Mouse (Mus musculus) gastrocnemius, postnatal 14 days (tissue): ENCODE measurements at regions not wholly inside any gene's neighbourhood (a gene's known extent, or its start where the extent isn't known, plus 50 kb on each side); places are given as distances from the start of the nearest gene placed in this dataset.
A peak's percentile ranks its signal among the peaks of the same experiment; 100 is the strongest.

Experiments used
- DNase-seq: peaks from one replicate; pipeline ENCODE4 v3.0.0; 2021; ENCODE audit warnings: mixed read lengths
- intact Hi-C: fragments of 180-260 bp; cut with DNase I; formaldehyde crosslinking; loops from one replicate; pipeline ENCODE4 v1.15.1; 2025; ENCODE audit warnings: low total_unique reads

DNA sequence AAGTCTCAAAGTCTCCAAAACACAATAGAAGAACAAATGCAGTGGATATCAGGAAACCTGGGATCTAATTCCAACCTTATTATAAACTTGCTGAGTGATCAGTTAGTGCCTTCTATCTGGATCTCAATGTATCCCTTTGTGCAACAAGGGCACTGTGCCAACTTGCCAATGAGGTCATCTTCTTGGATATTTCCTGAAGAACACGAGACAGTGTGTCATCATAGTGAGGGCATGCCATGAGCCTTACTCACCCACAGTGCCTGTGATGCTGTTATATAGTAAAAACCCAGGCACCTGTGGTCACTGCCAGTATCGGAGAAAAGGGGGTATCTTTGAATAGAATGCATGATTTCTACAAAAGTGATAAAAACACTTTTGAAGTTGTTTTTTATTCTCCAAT is 60.2 kb upstream of the Cd34 start:
- DNase-seq: peak; percentile 22
- intact Hi-C loops: no loop called here

DNA sequence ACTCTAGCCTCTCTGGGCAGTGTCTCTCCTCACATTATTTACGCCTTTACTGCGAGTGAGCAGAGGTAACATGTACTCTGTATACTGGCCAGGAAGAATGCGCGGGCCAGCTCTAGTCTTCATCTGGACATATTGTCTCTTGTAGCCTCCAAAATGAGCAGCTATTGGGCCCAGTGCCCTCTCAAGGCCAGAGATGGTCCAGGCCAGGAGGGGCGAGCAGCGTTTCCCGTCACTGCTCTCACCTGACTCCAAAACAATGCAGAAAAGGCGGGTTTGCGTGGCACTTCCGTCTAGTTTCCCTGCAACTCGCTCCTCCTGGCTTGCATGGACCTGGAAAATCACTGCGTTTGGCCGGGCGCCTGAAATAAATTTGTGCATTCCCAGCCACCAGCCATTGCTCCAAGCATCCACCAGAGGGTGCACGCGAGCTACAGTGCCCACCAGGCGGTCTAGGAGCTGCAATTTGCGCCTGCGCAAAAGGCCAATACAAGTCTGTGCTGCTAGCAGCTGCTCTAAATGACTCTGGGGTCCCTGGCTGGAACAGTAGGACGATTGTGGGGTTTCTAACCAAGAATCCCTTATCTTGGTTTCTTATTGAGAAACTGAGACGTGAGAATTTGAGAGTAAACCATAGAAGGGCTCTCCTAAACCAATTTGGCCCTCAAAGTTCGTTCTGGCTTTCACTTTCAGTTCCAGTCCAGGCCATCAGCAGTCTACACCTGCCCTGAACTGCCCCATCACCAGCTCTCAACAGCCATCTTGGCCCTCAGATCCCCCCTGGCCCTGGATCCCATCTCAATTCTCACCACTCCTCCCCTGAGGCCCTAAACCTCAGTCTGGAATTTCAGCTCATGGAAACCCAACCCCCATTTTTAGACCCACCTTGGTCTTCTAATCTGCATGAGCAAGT is 59.0 kb upstream of the Cd34 start:
- intact Hi-C loops: loop anchor here (2.0 kb wide), 1 partner anchor 83 kb away; no protein-coding TSS in a partner anchor
- peak; percentile 96 for DNase-seq

DNA sequence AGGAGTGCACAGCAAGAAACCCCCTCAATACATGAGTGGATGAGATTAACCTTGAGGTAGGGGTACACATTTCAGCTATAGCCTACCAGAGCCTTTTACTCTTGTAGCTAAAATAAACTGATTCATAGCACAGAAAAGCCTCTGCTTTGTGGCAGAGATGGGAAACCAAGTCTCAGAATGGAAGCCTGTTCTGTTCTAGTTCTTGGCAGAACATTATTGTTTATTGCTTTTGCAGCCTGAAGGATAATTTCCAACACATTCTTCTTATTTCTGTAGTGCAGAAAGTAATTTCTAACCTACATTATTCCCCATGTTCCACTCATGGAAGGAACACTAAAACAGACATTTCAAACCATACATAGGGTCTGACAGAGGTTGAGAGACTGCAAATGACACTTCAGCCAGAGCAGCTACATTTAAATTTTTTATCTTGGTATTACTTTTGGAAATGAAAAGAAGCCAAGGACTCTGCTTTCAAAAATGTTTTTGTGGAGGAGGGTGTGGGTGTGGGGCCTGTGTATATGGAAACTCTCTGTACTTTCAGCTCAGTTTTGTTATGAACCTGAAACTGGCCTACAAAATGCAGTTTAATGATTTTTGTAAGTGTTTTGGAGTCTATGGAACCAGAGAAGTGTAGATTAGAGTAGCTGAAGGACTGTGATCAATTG is 56.9 kb upstream of the Cd34 start:
- intact Hi-C loops: loop anchor here (2.0 kb wide), 1 partner anchor 81 kb away; no protein-coding TSS in a partner anchor
- DNase-seq: no peak

DNA sequence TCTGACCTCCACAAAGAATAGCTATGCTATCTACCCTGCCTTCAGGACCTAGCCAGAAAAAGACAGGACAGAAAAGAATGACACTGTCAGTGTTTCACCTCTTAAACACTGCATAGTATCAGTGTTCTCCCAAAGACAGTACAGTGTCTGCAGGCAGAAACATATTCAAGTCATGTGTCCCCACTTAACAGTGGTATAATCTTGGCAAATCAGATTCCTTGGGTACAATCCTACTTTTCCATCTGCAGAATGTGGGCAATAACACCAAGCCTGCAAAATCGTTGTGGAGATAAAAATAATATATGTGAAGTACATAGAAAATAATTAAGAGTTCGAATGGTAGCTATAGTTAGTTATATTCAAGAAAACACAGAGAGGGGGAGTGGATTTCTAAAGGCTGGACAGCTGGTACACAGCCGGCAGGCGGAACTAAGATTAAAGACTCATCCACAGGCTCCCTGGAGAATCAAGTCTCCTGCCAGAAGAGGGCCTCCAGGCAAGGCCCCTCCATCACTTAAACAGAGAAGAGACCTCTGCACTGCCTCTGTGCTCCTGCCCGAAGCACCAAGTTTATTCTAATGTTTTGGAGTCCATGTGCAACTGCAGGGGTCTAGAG is 53.4 kb upstream of the Cd34 start:
- intact Hi-C loops: no loop called here
- peak; percentile 48 for DNase-seq

DNA sequence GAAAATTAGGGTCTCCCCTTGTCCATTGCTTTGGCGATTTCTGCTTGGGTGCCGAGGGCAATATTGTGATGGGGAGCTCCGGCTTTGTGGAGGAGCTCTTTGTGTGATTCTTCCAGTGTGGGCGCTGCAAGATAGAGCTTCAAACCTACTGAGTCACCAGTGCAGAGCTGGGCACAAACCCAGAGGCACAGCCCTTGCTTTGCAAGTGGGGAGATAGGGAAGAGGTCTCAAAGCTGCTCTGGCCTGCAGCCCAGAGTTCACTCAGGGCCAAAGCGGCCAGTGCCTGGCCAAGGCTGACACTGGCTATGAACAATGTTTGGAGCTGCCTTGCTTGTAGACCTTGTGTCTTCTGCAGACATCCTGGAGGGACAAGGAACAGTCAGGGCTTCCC is 52.9 kb upstream of the Cd34 start:
- intact Hi-C loops: no loop called here

More for the DNA sequence above, 52.9 kb upstream of the Cd34 start:
- peak; percentile 93 for DNase-seq
